Mouse (Mus musculus) stomach, embryonic 16.5 days (tissue): ENCODE measurements around the gene Elmo2. TPM values are rescaled to one million over a fixed set of nuclear protein-coding genes. Genes with fewer than 3 reads are reported as not detected.

Source experiments
- ATAC-seq: fragments of 200-750 bp; cut with Nextera tagmentation; 2 replicates; pipeline ENCODE4 v1.8.0; 2017; ENCODE audit warnings: moderate number of reproducible peaks, moderate TSS enrichment; ENCODE audit not compliant: insufficient read depth, low FRiP score
- H3K27ac ChIP-seq: fragments of 300-500 bp; sonication (generic); 2 replicates; pipeline ENCODE4 v1.5.1; 2014; ENCODE audit warnings: low read length
- H3K27me3 ChIP-seq: fragments of 300-500 bp; sonication (generic); 2 replicates; pipeline ENCODE4 v1.6.1; 2014; ENCODE audit warnings: low read length, control low read depth, mixed read lengths; ENCODE audit not compliant: control insufficient read depth, insufficient read depth
- H3K36me3 ChIP-seq: fragments of 300-500 bp; sonication (generic); 2 replicates; pipeline ENCODE4 v1.6.1; 2014; ENCODE audit warnings: low read length; ENCODE audit not compliant: control insufficient read depth, insufficient read depth
- H3K4me1 ChIP-seq: fragments of 300-500 bp; sonication (generic); 2 replicates; pipeline ENCODE4 v1.6.1; 2014; ENCODE audit warnings: low read length, control low read depth, mixed read lengths; ENCODE audit not compliant: control insufficient read depth, insufficient read depth
- H3K4me2 ChIP-seq: fragments of 300-500 bp; sonication (generic); 2 replicates; pipeline ENCODE4 v1.6.1; 2014; ENCODE audit warnings: low read depth, low read length, mixed read lengths
- H3K4me3 ChIP-seq: fragments of 300-500 bp; sonication (generic); replicated peaks from 2 replicates; pipeline ENCODE4 v1.5.1; 2014; ENCODE audit warnings: mild to moderate bottlenecking, low read length
- H3K9ac ChIP-seq: fragments of 300-500 bp; sonication (generic); 2 replicates; pipeline ENCODE4 v1.6.1; 2014; ENCODE audit warnings: low read length
- H3K9me3 ChIP-seq: fragments of 300-500 bp; sonication (generic); replicated peaks from 2 replicates; pipeline ENCODE4 v1.6.1; 2016; ENCODE audit warnings: low read length, control low read depth; ENCODE audit not compliant: control insufficient read depth
- WGBS: fragments of 180-500 bp; shearing (Covaris S2); extraction: QIAGEN DNeasy Blood & Tissue Kit; methylation state at CpG from one replicate; pipeline ENCODE4 v1.1.7; 2014; 5-methylcytosine and 5-hydroxymethylcytosine counted together
- polyA plus RNA-seq: library from polyadenylated mRNA; unstranded; fragments of >200 nt; fragmentation: Nextera tagmentation; extraction: Ambion mirVana; gene quantifications from 2 replicates; pipeline ENCODE4 v1.2.1, GENCODE M21; 2015

Elmo2 gene
- polyA plus RNA-seq, 1 experiment from 2014 or later: 56.0 TPM

- Histone ChIP-seq H3K9me3 (no peaks in the 10 kb centered on the region), H3K27ac (no peak overlapping the region), H3K4me1 (no peaks in the 10 kb centered on the region), H3K27me3 (peaks cover 28% of the 10 kb centered on the region), H3K4me2 (no peak overlapping the region), H3K9ac (no peak overlapping the region), H3K36me3 (no peaks in the 10 kb centered on the region), H3K4me3 (no peak overlapping the region)
- ATAC-seq: no peak
- WGBS: 34% methylated on average over 1 of the region's 1 CpGs
These were observed 75.4 kb downstream of the Elmo2 start for GRCm38 (mm10) chr2:165250903-165251302.

GRCm38 (mm10) chr2:165248967-165249366, 77.3 kb downstream of the Elmo2 start:
- Histone ChIP-seq H3K27ac (no peak overlapping the region), H3K4me2 (no peak overlapping the region), H3K9me3 (no peaks in the 10 kb centered on the region), H3K27me3 (peaks cover 34% of the 10 kb centered on the region), H3K9ac (no peak overlapping the region), H3K36me3 (no peaks in the 10 kb centered on the region), H3K4me3 (no peak overlapping the region), H3K4me1 (no peaks in the 10 kb centered on the region)
- WGBS: 12% methylated on average over 3 of the region's 3 CpGs
- ATAC-seq: no peak

GRCm38 (mm10) chr2:165246349-165246748, 79.9 kb downstream of the Elmo2 start:
- H3K36me3 ChIP-seq: no peaks in the 10 kb centered on the region
- 13% methylated on average over 11 of the region's 11 CpGs for WGBS
- H3K27ac ChIP-seq: no peak overlapping the region
- no peak overlapping the region for H3K4me3 ChIP-seq
- no peak for ATAC-seq
- peaks cover 42% of the 10 kb centered on the region for H3K27me3 ChIP-seq
- H3K4me1 ChIP-seq: 0 out of 2 replicates have a peak, but pooled peaks cover 3% of the 10 kb centered on the region
- H3K9ac ChIP-seq: no peak overlapping the region
- no peaks in the 10 kb centered on the region for H3K9me3 ChIP-seq
- H3K4me2 ChIP-seq: no peak overlapping the region

GRCm38 (mm10) chr2:165243122-165243720, 83.1 kb downstream of the Elmo2 start:
- no peaks in the 10 kb centered on the region for H3K36me3 ChIP-seq
- H3K27ac ChIP-seq: no peak overlapping the region
- 3% methylated on average over 11 of the region's 11 CpGs for WGBS
- H3K27me3 ChIP-seq: peaks cover 72% of the 10 kb centered on the region
- no peaks in the 10 kb centered on the region for H3K9me3 ChIP-seq
- H3K4me3 ChIP-seq: no peak overlapping the region
- ATAC-seq: no peak
- no peak overlapping the region for H3K9ac ChIP-seq
- H3K4me2 ChIP-seq: no peak overlapping the region
- H3K4me1 ChIP-seq: 0 out of 2 replicates have a peak, but pooled peaks cover 3% of the 10 kb centered on the region

- Histone ChIP-seq H3K4me3 (no peak overlapping the region), H3K36me3 (no peaks in the 10 kb centered on the region), H3K4me2 (no peak overlapping the region), H3K4me1 (0 out of 2 replicates have a peak, but pooled peaks cover 3% of the 10 kb centered on the region), H3K9me3 (no peaks in the 10 kb centered on the region), H3K27me3 (peaks cover 79% of the 10 kb centered on the region), H3K9ac (no peak overlapping the region), H3K27ac (no peak overlapping the region)
- WGBS: 1% methylated on average over 13 of the region's 13 CpGs
- ATAC-seq: no peak
These were observed 83.7 kb downstream of the Elmo2 start for GRCm38 (mm10) chr2:165242575-165242974.

GRCm38 (mm10) chr2:165241786-165242185, 84.5 kb downstream of the Elmo2 start:
- no peak overlapping the region for H3K4me3 ChIP-seq
- peaks cover 78% of the 10 kb centered on the region for H3K27me3 ChIP-seq
- no peak overlapping the region for H3K27ac ChIP-seq
- no peaks in the 10 kb centered on the region for H3K36me3 ChIP-seq
- 0 out of 2 replicates have a peak, but pooled peaks cover 3% of the 10 kb centered on the region for H3K4me1 ChIP-seq
- no peak for ATAC-seq
- no peak overlapping the region for H3K9ac ChIP-seq
- no peak overlapping the region for H3K4me2 ChIP-seq
- no peaks in the 10 kb centered on the region for H3K9me3 ChIP-seq
- 46% methylated on average over 7 of the region's 7 CpGs for WGBS

GRCm38 (mm10) chr2:165240371-165240770, 85.9 kb downstream of the Elmo2 start:
- WGBS: 33% methylated on average over 8 of the region's 8 CpGs
- no peak for ATAC-seq

GRCm38 (mm10) chr2:165239533-165240144, 86.6 kb downstream of the Elmo2 start:
- H3K9ac ChIP-seq: no peak overlapping the region
- H3K4me3 ChIP-seq: no peak overlapping the region
- no peak overlapping the region for H3K4me2 ChIP-seq
- 15% methylated on average over 15 of the region's 15 CpGs for WGBS
- H3K36me3 ChIP-seq: no peaks in the 10 kb centered on the region
- peaks cover 85% of the 10 kb centered on the region for H3K27me3 ChIP-seq
- 0 out of 2 replicates have a peak, but pooled peaks cover 5% of the 10 kb centered on the region for H3K4me1 ChIP-seq
- ATAC-seq: no peak
- H3K9me3 ChIP-seq: no peaks in the 10 kb centered on the region
- no peak overlapping the region for H3K27ac ChIP-seq

More at GRCm38 (mm10) chr2:165240371-165240770, 85.9 kb downstream of the Elmo2 start:
- Histone ChIP-seq H3K27me3 (peaks cover 82% of the 10 kb centered on the region), H3K4me3 (no peak overlapping the region), H3K4me1 (0 out of 2 replicates have a peak, but pooled peaks cover 3% of the 10 kb centered on the region), H3K4me2 (no peak overlapping the region), H3K9me3 (no peaks in the 10 kb centered on the region), H3K36me3 (no peaks in the 10 kb centered on the region), H3K9ac (no peak overlapping the region), H3K27ac (no peak overlapping the region)

GRCm38 (mm10) chr2:165238416-165239145, 87.7 kb downstream of the Elmo2 start:
- 6% methylated on average over 12 of the region's 12 CpGs for WGBS
- Histone ChIP-seq H3K27ac (no peak overlapping the region), H3K9me3 (no peaks in the 10 kb centered on the region), H3K27me3 (peaks cover 95% of the 10 kb centered on the region), H3K4me1 (peaks cover 9% of the 10 kb centered on the region; the same call in 1 of the 2 replicates), H3K9ac (no peak overlapping the region), H3K4me3 (no peak overlapping the region), H3K4me2 (no peak overlapping the region), H3K36me3 (no peaks in the 10 kb centered on the region)
- no peak for ATAC-seq
